Mouse (Mus musculus): ENCODE results near the gene Ewsr1.

GRCm38 (mm10) chr11:5129035-5129480 lies 30.0 kb upstream of the Ewsr1 start:
- TF ChIP-seq POLR2A (IDR thresholded peaks at IDR 0.05; ENCODE audit: borderline replicate concordance, insufficient read depth, low read length) (no peak), CTCF (IDR thresholded peaks at IDR 0.05; ENCODE audit: borderline replicate concordance, insufficient read depth, low read depth, low read length) (no peak)

Data from cerebellum, adult 2 months (tissue).